Mouse (Mus musculus) naive thymus-derived CD4-positive, alpha-beta T cell, adult 5 months (primary cell): Measurements from ENCODE around the gene Ankrd31. TPM values are rescaled to one million over a fixed set of nuclear protein-coding genes. Genes with fewer than 3 reads are reported as not detected.

Experiments used
- polyA plus RNA-seq: library from polyadenylated mRNA; unstranded; fragments of 100-300 nt; shearing (Covaris generic); gene quantifications from one replicate; pipeline ENCODE4 v1.2.1, GENCODE M21; 2017

Ankrd31 gene
- not detected for polyA plus RNA-seq

DNA sequence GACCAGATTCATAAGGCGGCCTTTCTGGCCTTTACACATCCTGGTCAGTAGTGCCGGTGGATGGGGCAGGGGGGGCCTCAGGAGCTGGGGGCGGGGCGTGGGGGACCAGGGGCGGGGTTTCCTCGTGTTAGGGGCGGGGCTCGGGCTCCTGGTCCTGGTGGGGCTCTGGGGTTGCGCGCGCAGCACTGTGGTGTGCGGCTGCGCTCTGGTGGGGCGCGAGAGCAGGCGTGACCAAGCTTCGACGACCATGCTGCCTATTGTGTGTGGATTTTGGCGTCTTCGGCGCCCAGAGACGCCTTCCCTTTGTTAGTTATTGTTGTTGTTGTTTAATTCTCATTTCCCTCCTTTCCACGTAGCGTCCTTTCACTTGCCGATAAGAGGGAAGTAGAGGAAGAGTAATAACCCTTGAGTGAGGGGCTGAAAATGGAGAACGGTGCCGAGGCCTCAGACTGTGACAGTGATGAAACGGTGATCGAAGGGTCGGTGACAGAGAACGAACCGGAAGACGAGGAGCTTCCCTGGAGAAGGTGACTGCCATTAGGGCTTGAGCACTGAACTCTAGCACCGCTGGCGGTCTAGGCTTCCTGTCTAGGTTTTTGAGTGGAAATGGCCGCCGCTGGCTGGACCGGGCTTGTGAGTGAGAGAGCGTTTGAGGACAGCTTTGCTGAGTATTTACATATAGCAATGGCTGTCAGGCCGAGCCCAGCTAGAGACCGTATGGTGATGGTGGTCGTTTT is at the start of gene Ankrd31:
Ankrd31 (plus strand) TSS at position 164 of the 737 bp plus-strand sequence.

DNA sequence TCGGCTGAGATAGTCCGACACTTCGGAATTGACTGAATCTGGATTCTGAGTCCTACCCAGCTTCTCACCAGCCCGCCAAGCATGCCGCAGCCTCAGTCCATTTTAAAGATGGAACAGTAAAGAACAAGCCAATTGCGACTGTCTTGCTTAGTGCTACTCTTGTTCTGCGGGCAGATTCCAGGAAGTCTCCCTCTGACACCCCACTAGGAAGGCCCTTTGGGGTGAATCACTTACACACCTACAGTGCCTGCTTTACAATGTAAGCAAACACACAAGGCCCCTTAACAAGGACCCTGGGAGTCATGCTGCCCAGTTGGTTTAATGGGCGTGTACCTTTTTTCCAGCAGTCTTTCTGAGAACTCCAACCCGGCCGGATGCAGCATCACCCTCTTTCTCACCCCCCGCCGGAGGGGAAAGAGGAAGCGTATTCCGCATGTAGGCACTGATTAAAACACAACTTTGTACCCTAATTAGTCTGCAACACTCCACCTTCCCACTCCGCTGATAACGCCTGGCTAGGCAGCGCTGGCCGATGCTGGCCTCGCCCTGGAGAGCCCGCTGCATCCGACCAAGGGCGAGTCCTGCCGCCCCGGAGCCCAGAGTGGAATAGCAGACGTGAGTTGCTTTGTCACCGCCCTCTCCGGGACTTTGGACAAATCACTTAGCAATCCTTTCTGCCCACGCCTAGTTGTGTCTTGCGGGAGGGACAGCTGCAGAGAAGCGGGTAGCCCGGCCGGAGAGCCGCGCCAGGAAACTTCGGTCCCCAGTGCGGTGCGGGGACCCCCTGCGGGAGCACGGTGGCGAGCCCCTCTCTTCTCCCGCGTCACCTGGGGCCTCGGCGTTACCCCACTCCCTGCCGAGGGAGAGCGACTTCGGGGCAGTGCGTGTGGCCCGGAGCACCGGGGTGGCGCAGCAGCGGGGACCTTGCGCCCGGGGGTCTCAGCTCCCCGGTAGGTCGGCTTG is 176.2 kb downstream of the Ankrd31 start, which contains the start of gene Gcnt4:
Gcnt4 (plus strand) TSS at position 691 of the 963 bp plus-strand sequence.

Other genes with a start within 250 kb of the Ankrd31 start
- gene Polk, start 205.7 kb upstream of the Ankrd31 start, polyA plus RNA-seq: 9.5 TPM
- 42.5 TPM for gene Col4a3bp, start 205.7 kb upstream of the Ankrd31 start, polyA plus RNA-seq
- 75.4 TPM for gene Hmgcr, start 77.3 kb upstream of the Ankrd31 start, polyA plus RNA-seq
- not detected for gene Gcnt4, start 176.4 kb downstream of the Ankrd31 start, polyA plus RNA-seq